Mouse (Mus musculus): Measurements from ENCODE around the gene Mmaa.

GRCm38 (mm10) chr8:79288250-79288649 is 6.5 kb downstream of the Mmaa start:
- TF ChIP-seq CTCF (IDR thresholded peaks at IDR 0.05; ENCODE audit: control insufficient read depth, insufficient read depth, insufficient read length) (no peak), MAX (IDR thresholded peaks at IDR 0.05) (no peak), MYOD1 (IDR thresholded peaks at IDR 0.05; ENCODE audit: control insufficient read depth, insufficient read length, low read depth) (no peak), MYOG (IDR thresholded peaks at IDR 0.05; ENCODE audit: control insufficient read depth, extremely low read depth, insufficient read length) (no peak)
